Mouse (Mus musculus) cortical plate, adult 2 months (tissue): Measurements from ENCODE around the gene Stam.

ENCODE experiments used
- CTCF ChIP-seq: fragments of 200-500 bp; IDR thresholded peaks from 2 replicates; pipeline ENCODE4 v1.5.1; 2011; ENCODE audit warnings: mild to moderate bottlenecking, control low read depth, low read length; ENCODE audit not compliant: insufficient read depth; ENCODE audit errors: extremely low read depth
- POLR2A ChIP-seq: fragments of 200-500 bp; IDR thresholded peaks from 2 replicates; pipeline ENCODE4 v1.6.1; 2011; ENCODE audit warnings: mild to moderate bottlenecking, low read length, control low read depth; ENCODE audit not compliant: insufficient read depth; ENCODE audit errors: extremely low read depth

DNA sequence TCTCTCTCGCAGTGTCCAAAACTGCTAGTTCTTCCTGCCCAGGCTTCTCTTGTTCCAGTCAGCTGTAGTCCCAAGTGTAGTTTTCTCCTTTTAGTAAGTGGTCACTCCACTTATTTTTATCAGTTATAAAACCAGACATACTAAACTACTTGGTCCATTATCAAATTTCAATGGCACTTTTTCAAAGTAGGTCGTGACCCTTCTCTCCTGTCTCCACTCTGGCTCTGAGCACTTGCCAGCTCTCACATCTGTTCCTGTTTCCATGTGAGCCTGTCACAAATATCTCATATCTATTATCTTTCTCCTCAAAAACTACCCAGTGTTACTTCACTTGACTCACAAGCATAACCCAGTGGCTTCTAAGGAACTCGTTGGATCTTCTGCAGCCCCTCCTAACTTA lies 71.4 kb downstream of the Stam start:
- TF ChIP-seq CTCF, result no peak
- no peak for TF ChIP-seq POLR2A
